Mouse (Mus musculus): ENCODE results near the gene Lrrfip1.

The Lrrfip1 gene

GRCm38 (mm10) chr1:91151509-91151908 lies 153.0 kb downstream of the Lrrfip1 start:
- no peak for DNase-seq

GRCm38 (mm10) chr1:91166798-91167197 lies 168.3 kb downstream of the Lrrfip1 start:
- DNase-seq: no peak

- DNase-seq: no peak
Measured at GRCm38 (mm10) chr1:91169157-91169556, 170.6 kb downstream of the Lrrfip1 start.

GRCm38 (mm10) chr1:91174796-91175195 lies 176.3 kb downstream of the Lrrfip1 start:
- DNase-seq: no peak

- no peak for DNase-seq
Measured at GRCm38 (mm10) chr1:91176026-91176425, 177.5 kb downstream of the Lrrfip1 start.

- DNase-seq: no peak
Measured at GRCm38 (mm10) chr1:91176871-91177270, 178.3 kb downstream of the Lrrfip1 start.
